Mouse (Mus musculus): ENCODE data around the gene Tgfbr2. TPM values are rescaled to one million over a fixed set of nuclear protein-coding genes. Genes with fewer than 3 reads are reported as not detected.

Gene Tgfbr2
- polyA plus RNA-seq, 1 experiment from 2014 or later, result 12.8 TPM

DNA sequence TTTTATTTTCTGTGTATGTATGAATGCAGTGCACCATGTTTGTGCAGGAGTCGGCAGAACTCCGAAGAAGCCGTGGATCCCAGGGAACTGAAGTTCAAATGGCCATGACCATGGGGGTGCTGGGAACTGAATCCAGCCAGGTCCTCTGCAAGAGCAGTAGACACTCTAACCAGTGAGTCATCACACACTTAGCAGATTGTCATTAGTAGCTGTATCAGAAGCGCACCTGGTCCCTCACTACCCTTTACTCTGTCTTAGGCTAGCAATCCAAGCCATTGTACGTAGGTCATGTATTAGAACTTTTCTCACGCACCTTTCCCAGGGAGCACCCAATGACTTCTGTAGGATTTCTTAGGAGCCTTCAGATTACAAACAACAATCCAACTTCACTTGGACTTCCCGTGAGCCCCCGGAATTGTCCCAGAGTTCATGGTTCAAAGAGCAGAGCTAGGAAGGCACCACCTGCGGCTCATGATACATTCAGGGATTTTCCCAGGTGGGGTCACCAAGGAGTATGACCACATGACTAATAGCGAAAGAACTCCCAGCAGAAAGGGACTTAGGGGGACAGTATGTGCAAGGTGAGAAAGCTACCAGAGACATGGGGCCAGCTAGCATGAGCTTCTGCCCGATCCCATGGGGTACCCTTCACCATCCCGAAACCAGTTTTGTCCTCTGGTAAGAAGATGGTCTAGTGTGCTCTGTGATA is 17.8 kb upstream of the Tgfbr2 start:
- ATAC-seq (replicated peaks; ENCODE audit: insufficient number of reproducible peaks, low FRiP score, low TSS enrichment, low read depth), result no peak

GRCm38 (mm10) chr9:116192253-116192652 is 17.1 kb upstream of the Tgfbr2 start:
- no peak overlapping the region for H3K9ac ChIP-seq (replicated peaks; ENCODE audit: low read length)
- H3K4me1 ChIP-seq (ENCODE audit: control insufficient read depth, insufficient read depth, low read length), result no peaks in the 10 kb centered on the region
- H3K9me3 ChIP-seq (replicated peaks; ENCODE audit: control insufficient read depth, low read length), result no peaks in the 10 kb centered on the region
- no peaks in the 10 kb centered on the region for H3K36me3 ChIP-seq (replicated peaks; ENCODE audit: control insufficient read depth, insufficient read depth, low read depth, low read length)
- no peak overlapping the region for H3K4me3 ChIP-seq (ENCODE audit: low read depth, low read length)
- H3K27ac ChIP-seq (replicated peaks; ENCODE audit: low read depth, low read length), result no peak overlapping the region
- DNase-seq (ENCODE audit: low spot score) (no peak), ATAC-seq (replicated peaks; ENCODE audit: insufficient number of reproducible peaks, low FRiP score, low TSS enrichment, low read depth) (no peak)
- WGBS, result 79% methylated on average over 7 of the region's 7 CpGs
- no peak overlapping the region for H3K4me2 ChIP-seq (ENCODE audit: low read depth, low read length)
- no peaks in the 10 kb centered on the region for H3K27me3 ChIP-seq (ENCODE audit: control insufficient read depth, insufficient read depth, low read length)

More for the DNA sequence above, 17.8 kb upstream of the Tgfbr2 start:
- no peak for DNase-seq (ENCODE audit: low spot score)
- Histone ChIP-seq H3K9me3 (replicated peaks; ENCODE audit: control insufficient read depth, low read length) (no peaks in the 10 kb centered on the region), H3K4me1 (ENCODE audit: control insufficient read depth, insufficient read depth, low read length) (no peaks in the 10 kb centered on the region), H3K27me3 (ENCODE audit: control insufficient read depth, insufficient read depth, low read length) (no peaks in the 10 kb centered on the region), H3K9ac (replicated peaks; ENCODE audit: low read length) (no peak overlapping the region), H3K36me3 (replicated peaks; ENCODE audit: control insufficient read depth, insufficient read depth, low read depth, low read length) (no peaks in the 10 kb centered on the region), H3K4me3 (ENCODE audit: low read depth, low read length) (no peak overlapping the region), H3K4me2 (ENCODE audit: low read depth, low read length) (no peak overlapping the region), H3K27ac (replicated peaks; ENCODE audit: low read depth, low read length) (no peak overlapping the region)
- WGBS, result 94% methylated on average over 12 of the region's 12 CpGs

GRCm38 (mm10) chr9:116189831-116190230 is 14.7 kb upstream of the Tgfbr2 start:
- ATAC-seq (replicated peaks; ENCODE audit: insufficient number of reproducible peaks, low FRiP score, low TSS enrichment, low read depth) (no peak), DNase-seq (ENCODE audit: low spot score) (no peak)
- no peak overlapping the region for H3K4me2 ChIP-seq (ENCODE audit: low read depth, low read length)
- WGBS, result 96% methylated on average over 4 of the region's 4 CpGs
- no peaks in the 10 kb centered on the region for H3K27me3 ChIP-seq (ENCODE audit: control insufficient read depth, insufficient read depth, low read length)
- H3K4me3 ChIP-seq (ENCODE audit: low read depth, low read length), result no peak overlapping the region
- H3K27ac ChIP-seq (replicated peaks; ENCODE audit: low read depth, low read length), result no peak overlapping the region
- no peaks in the 10 kb centered on the region for H3K9me3 ChIP-seq (replicated peaks; ENCODE audit: control insufficient read depth, low read length)
- H3K9ac ChIP-seq (replicated peaks; ENCODE audit: low read length), result no peak overlapping the region
- H3K36me3 ChIP-seq (replicated peaks; ENCODE audit: control insufficient read depth, insufficient read depth, low read depth, low read length), result no peaks in the 10 kb centered on the region
- no peaks in the 10 kb centered on the region for H3K4me1 ChIP-seq (ENCODE audit: control insufficient read depth, insufficient read depth, low read length)

DNA sequence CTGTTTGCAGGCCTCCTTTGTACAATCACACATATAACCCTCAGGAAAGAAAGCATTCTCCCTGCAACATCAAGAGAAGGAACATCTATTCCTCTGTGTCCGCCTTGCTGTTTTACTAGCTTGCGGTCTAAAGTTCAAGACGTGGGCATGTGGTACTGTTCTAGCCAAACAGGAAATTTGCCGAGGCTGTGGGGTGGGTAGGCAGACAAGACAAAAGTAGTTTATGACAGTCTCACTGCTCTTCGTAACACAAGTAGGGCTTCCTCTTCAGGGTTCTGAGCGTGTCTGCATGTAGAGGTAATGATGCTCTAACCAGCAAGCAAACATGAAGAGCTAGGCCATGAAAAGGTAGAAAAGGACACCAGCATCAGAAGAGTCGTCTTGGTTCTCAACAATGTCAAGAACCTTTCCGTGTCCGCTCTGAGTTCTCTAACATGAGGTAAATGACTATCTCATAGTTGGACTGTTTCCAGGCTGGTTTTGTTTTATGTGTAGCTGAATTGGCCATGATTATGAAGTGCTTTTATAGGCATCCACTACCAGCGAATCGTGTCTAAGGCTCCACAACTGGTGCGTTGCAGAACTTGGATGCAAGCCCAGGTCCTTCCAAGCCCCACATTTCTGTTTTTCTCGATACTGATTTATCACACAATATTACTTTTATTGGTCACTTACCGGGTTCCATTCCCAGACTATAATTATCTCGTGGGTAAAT is 13.9 kb upstream of the Tgfbr2 start:
- ATAC-seq (replicated peaks; ENCODE audit: insufficient number of reproducible peaks, low FRiP score, low TSS enrichment, low read depth) (no peak), DNase-seq (ENCODE audit: low spot score) (no peak)
- H3K9me3 ChIP-seq (replicated peaks; ENCODE audit: control insufficient read depth, low read length), result no peaks in the 10 kb centered on the region
- WGBS, result 88% methylated on average over 15 of the region's 15 CpGs
- H3K4me2 ChIP-seq (ENCODE audit: low read depth, low read length), result no peak overlapping the region
- H3K9ac ChIP-seq (replicated peaks; ENCODE audit: low read length), result no peak overlapping the region
- H3K4me3 ChIP-seq (ENCODE audit: low read depth, low read length), result no peak overlapping the region
- no peaks in the 10 kb centered on the region for H3K36me3 ChIP-seq (replicated peaks; ENCODE audit: control insufficient read depth, insufficient read depth, low read depth, low read length)
- H3K27ac ChIP-seq (replicated peaks; ENCODE audit: low read depth, low read length), result no peak overlapping the region
- H3K27me3 ChIP-seq (ENCODE audit: control insufficient read depth, insufficient read depth, low read length), result no peaks in the 10 kb centered on the region
- no peaks in the 10 kb centered on the region for H3K4me1 ChIP-seq (ENCODE audit: control insufficient read depth, insufficient read depth, low read length)

DNA sequence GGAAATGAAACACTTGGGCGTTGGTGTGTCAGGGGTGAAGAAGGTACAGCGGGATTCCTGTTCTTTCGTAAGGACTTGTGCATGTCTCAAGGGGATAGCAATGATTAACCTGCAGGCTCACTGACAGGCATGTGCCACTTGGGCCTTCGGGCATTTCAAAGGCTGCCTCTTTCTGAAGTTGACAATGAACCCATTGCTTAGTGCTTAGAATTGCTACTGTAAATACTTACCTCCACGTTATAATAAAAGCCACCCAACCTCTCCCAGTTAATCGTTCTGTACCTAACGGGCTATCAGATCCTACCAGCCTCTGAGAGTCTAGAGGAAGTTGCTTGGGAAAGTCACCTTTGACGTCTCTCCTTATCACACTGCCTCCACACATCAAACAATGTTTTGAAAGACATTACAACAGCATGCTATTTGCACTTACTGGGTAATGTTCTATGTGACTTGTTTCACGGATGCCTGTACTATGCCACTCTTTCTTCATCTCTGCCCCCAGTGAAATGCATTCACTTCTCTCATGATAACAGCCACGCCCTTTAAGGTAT is 12.1 kb upstream of the Tgfbr2 start:
- H3K9me3 ChIP-seq (replicated peaks; ENCODE audit: control insufficient read depth, low read length), result no peaks in the 10 kb centered on the region
- no peaks in the 10 kb centered on the region for H3K36me3 ChIP-seq (replicated peaks; ENCODE audit: control insufficient read depth, insufficient read depth, low read depth, low read length)
- H3K27ac ChIP-seq (replicated peaks; ENCODE audit: low read depth, low read length), result no peak overlapping the region
- ATAC-seq (replicated peaks; ENCODE audit: insufficient number of reproducible peaks, low FRiP score, low TSS enrichment, low read depth), result no peak
- H3K4me2 ChIP-seq (ENCODE audit: low read depth, low read length), result no peak overlapping the region
- 83% methylated on average over 10 of the region's 10 CpGs for WGBS
- H3K27me3 ChIP-seq (ENCODE audit: control insufficient read depth, insufficient read depth, low read length), result no peaks in the 10 kb centered on the region
- no peak overlapping the region for H3K4me3 ChIP-seq (ENCODE audit: low read depth, low read length)
- H3K4me1 ChIP-seq (ENCODE audit: control insufficient read depth, insufficient read depth, low read length), result no peaks in the 10 kb centered on the region
- H3K9ac ChIP-seq (replicated peaks; ENCODE audit: low read length), result no peak overlapping the region
- DNase-seq (ENCODE audit: low spot score), result no peak

- WGBS, result 92% methylated on average over 5 of the region's 5 CpGs
- H3K4me1 ChIP-seq (ENCODE audit: control insufficient read depth, insufficient read depth, low read length), result no peaks in the 10 kb centered on the region
- no peak overlapping the region for H3K4me2 ChIP-seq (ENCODE audit: low read depth, low read length)
- DNase-seq (ENCODE audit: low spot score), result no peak
- H3K9me3 ChIP-seq (replicated peaks; ENCODE audit: control insufficient read depth, low read length), result no peaks in the 10 kb centered on the region
- H3K4me3 ChIP-seq (ENCODE audit: low read depth, low read length), result no peak overlapping the region
- H3K9ac ChIP-seq (replicated peaks; ENCODE audit: low read length), result no peak overlapping the region
- H3K27ac ChIP-seq (replicated peaks; ENCODE audit: low read depth, low read length), result no peak overlapping the region
- H3K27me3 ChIP-seq (ENCODE audit: control insufficient read depth, insufficient read depth, low read length), result no peaks in the 10 kb centered on the region
- ATAC-seq (replicated peaks; ENCODE audit: insufficient number of reproducible peaks, low FRiP score, low TSS enrichment, low read depth), result no peak
- H3K36me3 ChIP-seq (replicated peaks; ENCODE audit: control insufficient read depth, insufficient read depth, low read depth, low read length), result no peaks in the 10 kb centered on the region
Observed at GRCm38 (mm10) chr9:116184903-116185302, 9.7 kb upstream of the Tgfbr2 start.

GRCm38 (mm10) chr9:116183035-116183434 is 7.9 kb upstream of the Tgfbr2 start:
- 90% methylated on average over 6 of the region's 6 CpGs for WGBS
- Histone ChIP-seq H3K4me1 (ENCODE audit: control insufficient read depth, insufficient read depth, low read length) (no peaks in the 10 kb centered on the region), H3K4me2 (ENCODE audit: low read depth, low read length) (no peak overlapping the region), H3K27me3 (ENCODE audit: control insufficient read depth, insufficient read depth, low read length) (no peaks in the 10 kb centered on the region), H3K27ac (replicated peaks; ENCODE audit: low read depth, low read length) (no peak overlapping the region), H3K4me3 (ENCODE audit: low read depth, low read length) (no peak overlapping the region), H3K9ac (replicated peaks; ENCODE audit: low read length) (no peak overlapping the region), H3K9me3 (replicated peaks; ENCODE audit: control insufficient read depth, low read length) (no peaks in the 10 kb centered on the region), H3K36me3 (replicated peaks; ENCODE audit: control insufficient read depth, insufficient read depth, low read depth, low read length) (no peaks in the 10 kb centered on the region)
- ATAC-seq (replicated peaks; ENCODE audit: insufficient number of reproducible peaks, low FRiP score, low TSS enrichment, low read depth), result no peak
- no peak for DNase-seq (ENCODE audit: low spot score)

- no peak for ATAC-seq (replicated peaks; ENCODE audit: insufficient number of reproducible peaks, low FRiP score, low TSS enrichment, low read depth)
- no peak overlapping the region for H3K4me3 ChIP-seq (ENCODE audit: low read depth, low read length)
- H3K9me3 ChIP-seq (replicated peaks; ENCODE audit: control insufficient read depth, low read length), result no peaks in the 10 kb centered on the region
- no peaks in the 10 kb centered on the region for H3K4me1 ChIP-seq (ENCODE audit: control insufficient read depth, insufficient read depth, low read length)
- H3K4me2 ChIP-seq (ENCODE audit: low read depth, low read length), result no peak overlapping the region
- no peak overlapping the region for H3K9ac ChIP-seq (replicated peaks; ENCODE audit: low read length)
- DNase-seq (ENCODE audit: low spot score), result no peak
- no peaks in the 10 kb centered on the region for H3K36me3 ChIP-seq (replicated peaks; ENCODE audit: control insufficient read depth, insufficient read depth, low read depth, low read length)
- H3K27me3 ChIP-seq (ENCODE audit: control insufficient read depth, insufficient read depth, low read length), result no peaks in the 10 kb centered on the region
- 84% methylated on average over 5 of the region's 5 CpGs for WGBS
- no peak overlapping the region for H3K27ac ChIP-seq (replicated peaks; ENCODE audit: low read depth, low read length)
Observed at GRCm38 (mm10) chr9:116181608-116182007, 6.4 kb upstream of the Tgfbr2 start.
